Mouse (Mus musculus): ENCODE results near the gene Atl2.

DNA sequence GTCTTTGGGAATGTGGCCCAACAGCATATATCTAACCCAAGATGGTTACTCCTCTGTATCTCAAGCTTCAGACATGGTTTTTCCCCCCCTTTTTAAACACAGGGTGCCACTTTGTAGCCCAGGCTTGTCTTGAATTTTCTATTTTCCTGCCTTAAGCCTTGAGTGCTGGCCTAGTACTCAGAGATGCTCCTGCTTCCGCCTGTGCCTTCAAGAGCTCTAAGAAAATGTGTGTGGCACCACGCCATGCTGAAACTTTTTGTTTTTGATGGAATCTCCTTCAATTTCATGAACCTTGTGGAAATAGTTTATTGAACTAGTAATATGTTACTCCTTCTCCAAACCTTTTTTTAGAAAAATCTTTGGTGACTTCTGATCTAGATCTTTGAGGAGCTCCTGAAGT is 49.7 kb downstream of the Atl2 start:
- TF ChIP-seq USF1 (IDR thresholded peaks at IDR 0.05; ENCODE audit: low read depth) (no peak), CTCF (IDR thresholded peaks at IDR 0.05; ENCODE audit: control insufficient read depth, insufficient read depth, insufficient read length) (no peak), CEBPB (IDR thresholded peaks at IDR 0.05; ENCODE audit: low read depth) (no peak)
